Mouse (Mus musculus) lung, embryonic 15.5 days (tissue): Measurements from ENCODE around the gene A530016L24Rik. TPM values are rescaled to one million over a fixed set of nuclear protein-coding genes. Genes with fewer than 3 reads are reported as not detected.

Experiments used
- ATAC-seq: fragments of 200-750 bp; cut with Nextera tagmentation; 2 replicates; pipeline ENCODE4 v1.8.0; 2017; ENCODE audit warnings: moderate number of reproducible peaks, borderline replicate concordance; ENCODE audit not compliant: low FRiP score, low TSS enrichment; ENCODE audit errors: extremely low read depth
- H3K27ac ChIP-seq: fragments of 300-500 bp; sonication (generic); 2 replicates; pipeline ENCODE4 v1.5.1; 2015; ENCODE audit warnings: moderate library complexity, mild to moderate bottlenecking, inconsistent platforms
- H3K27me3 ChIP-seq: fragments of 300-500 bp; sonication (generic); 2 replicates; pipeline ENCODE4 v1.6.1; 2015; ENCODE audit warnings: inconsistent platforms
- H3K36me3 ChIP-seq: fragments of 300-500 bp; sonication (generic); 2 replicates; pipeline ENCODE4 v1.6.1; 2015; ENCODE audit warnings: inconsistent platforms
- H3K4me1 ChIP-seq: fragments of 300-500 bp; sonication (generic); 2 replicates; pipeline ENCODE4 v1.6.1; 2015; ENCODE audit warnings: inconsistent platforms
- H3K4me2 ChIP-seq: fragments of 300-500 bp; sonication (generic); 2 replicates; pipeline ENCODE4 v1.6.1; 2015; ENCODE audit warnings: inconsistent platforms, mild to moderate bottlenecking, moderate library complexity
- H3K4me3 ChIP-seq: fragments of 300-500 bp; sonication (generic); 2 replicates; pipeline ENCODE4 v1.5.1; 2015; ENCODE audit warnings: mild to moderate bottlenecking, inconsistent platforms
- H3K9ac ChIP-seq: fragments of 300-500 bp; sonication (generic); 2 replicates; pipeline ENCODE4 v1.6.1; 2015; ENCODE audit warnings: inconsistent platforms
- H3K9me3 ChIP-seq: fragments of 300-500 bp; sonication (generic); 2 replicates; pipeline ENCODE4 v1.6.1; 2016; ENCODE audit warnings: inconsistent platforms
- WGBS: fragments of 180-500 bp; shearing (Covaris S2); methylation state at CpG from one replicate; pipeline ENCODE4 v1.1.7; 2015; 5-methylcytosine and 5-hydroxymethylcytosine counted together
- polyA plus RNA-seq: library from polyadenylated mRNA; unstranded; fragments of >200 nt; fragmentation: Nextera tagmentation; extraction: Ambion mirVana; gene quantifications from 2 replicates; pipeline ENCODE4 v1.2.1, GENCODE M21; 2015

A530016L24Rik gene
- polyA plus RNA-seq, 1 experiment from 2014 or later = 0.24 TPM

- 88% methylated on average over 12 of the region's 12 CpGs for WGBS
Measured at GRCm38 (mm10) chr12:112540321-112540720, 51.1 kb downstream of the A530016L24Rik start.

GRCm38 (mm10) chr12:112541483-112542091, 52.3 kb downstream of the A530016L24Rik start:
- no peak overlapping the region for H3K9ac ChIP-seq
- no peak for ATAC-seq
- H3K4me1 ChIP-seq = no peaks in the 10 kb centered on the region
- no peaks in the 10 kb centered on the region for H3K9me3 ChIP-seq
- no peaks in the 10 kb centered on the region for H3K36me3 ChIP-seq
- H3K27me3 ChIP-seq = no peaks in the 10 kb centered on the region
- no peak overlapping the region for H3K4me3 ChIP-seq
- no peak overlapping the region for H3K4me2 ChIP-seq
- 80% methylated on average over 8 of the region's 8 CpGs for WGBS
- no peak overlapping the region for H3K27ac ChIP-seq

More at GRCm38 (mm10) chr12:112540321-112540720, 51.1 kb downstream of the A530016L24Rik start:
- H3K9me3 ChIP-seq = no peaks in the 10 kb centered on the region
- no peak overlapping the region for H3K27ac ChIP-seq
- no peak overlapping the region for H3K4me3 ChIP-seq
- H3K36me3 ChIP-seq = no peaks in the 10 kb centered on the region
- no peak for ATAC-seq
- no peak overlapping the region for H3K4me2 ChIP-seq
- H3K9ac ChIP-seq = no peak overlapping the region
- H3K4me1 ChIP-seq = no peaks in the 10 kb centered on the region
- H3K27me3 ChIP-seq = no peaks in the 10 kb centered on the region

- no peaks in the 10 kb centered on the region for H3K4me1 ChIP-seq
- H3K9ac ChIP-seq = no peak overlapping the region
- H3K27me3 ChIP-seq = no peaks in the 10 kb centered on the region
- ATAC-seq = no peak
- no peak overlapping the region for H3K27ac ChIP-seq
- H3K4me2 ChIP-seq = no peak overlapping the region
- H3K36me3 ChIP-seq = no peaks in the 10 kb centered on the region
- WGBS = 69% methylated on average over 13 of the region's 13 CpGs
- H3K4me3 ChIP-seq = no peak overlapping the region
- H3K9me3 ChIP-seq = no peaks in the 10 kb centered on the region
Measured at GRCm38 (mm10) chr12:112542257-112542919, 53.1 kb downstream of the A530016L24Rik start.

DNA sequence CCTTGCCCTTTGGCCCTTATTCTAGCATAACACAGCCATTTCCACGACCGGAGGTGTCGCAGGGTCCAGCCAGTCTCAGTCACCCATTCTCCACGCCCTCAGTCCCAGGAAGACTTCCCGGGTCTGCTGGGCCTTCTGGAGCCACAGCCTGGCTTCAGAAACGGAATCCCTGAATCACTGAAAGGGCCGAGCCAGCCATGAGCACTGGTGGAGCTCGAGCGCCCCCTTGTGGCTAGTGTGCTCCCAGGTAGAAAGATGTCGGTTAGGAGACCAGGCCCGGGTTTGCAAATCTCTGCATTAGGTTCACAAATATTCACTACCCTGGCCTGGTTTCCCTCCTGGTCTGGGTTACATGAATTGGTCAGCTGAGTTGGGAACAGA, 53.7 kb downstream of the A530016L24Rik start:
- Histone ChIP-seq H3K4me3 (no peak overlapping the region), H3K9me3 (no peaks in the 10 kb centered on the region), H3K27me3 (no peaks in the 10 kb centered on the region), H3K4me2 (no peak overlapping the region), H3K36me3 (no peaks in the 10 kb centered on the region), H3K9ac (no peak overlapping the region), H3K4me1 (no peaks in the 10 kb centered on the region), H3K27ac (no peak overlapping the region)
- WGBS = 9% methylated on average over 11 of the region's 11 CpGs
- peak; percentile 35; the same call in 1 of the 2 replicates for ATAC-seq

GRCm38 (mm10) chr12:112543941-112544340, 54.7 kb downstream of the A530016L24Rik start:
- Histone ChIP-seq H3K27ac (no peak overlapping the region), H3K36me3 (no peaks in the 10 kb centered on the region), H3K4me3 (no peak overlapping the region), H3K27me3 (no peaks in the 10 kb centered on the region), H3K4me1 (no peaks in the 10 kb centered on the region), H3K9ac (no peak overlapping the region), H3K4me2 (no peak overlapping the region), H3K9me3 (no peaks in the 10 kb centered on the region)
- ATAC-seq = no peak
- 62% methylated on average over 9 of the region's 9 CpGs for WGBS

DNA sequence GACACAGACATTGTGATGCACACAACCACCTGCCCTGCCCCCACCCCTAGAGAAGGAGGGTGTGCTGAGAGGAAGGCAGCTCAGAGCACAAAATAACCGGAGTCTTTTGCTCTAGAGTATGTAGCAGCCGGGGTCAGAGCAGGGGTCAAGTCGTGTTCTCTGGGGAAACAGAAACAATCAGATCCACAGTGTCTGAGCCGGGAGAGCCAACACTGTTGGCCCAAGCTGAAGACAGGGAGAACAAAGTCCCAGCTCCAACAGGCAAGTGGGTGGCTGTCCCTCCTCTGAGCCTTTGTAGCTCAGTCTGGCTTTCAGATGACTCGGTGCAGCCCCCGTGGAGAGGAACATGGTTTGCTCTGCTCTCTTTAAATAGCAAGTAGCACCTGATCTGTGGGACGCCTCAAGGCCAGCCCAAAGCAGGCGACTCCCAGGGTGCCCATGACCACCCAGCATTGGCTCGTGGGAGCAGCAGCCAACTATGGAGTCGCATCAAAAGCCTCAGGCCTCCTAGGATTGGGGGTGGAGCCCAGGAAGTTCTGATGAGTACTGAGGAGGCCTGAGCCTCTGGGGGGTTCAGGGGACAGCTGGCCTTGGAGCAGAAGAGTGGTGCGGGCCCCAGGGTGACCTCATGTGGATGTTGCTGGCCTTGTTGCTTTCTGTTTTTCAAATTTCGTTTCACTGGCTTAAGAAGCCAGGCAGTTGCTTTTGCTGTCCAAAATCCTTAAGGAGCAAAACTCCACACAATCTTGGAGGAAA, 55.9 kb downstream of the A530016L24Rik start:
- Histone ChIP-seq H3K9me3 (no peaks in the 10 kb centered on the region), H3K9ac (no peak overlapping the region), H3K4me1 (no peaks in the 10 kb centered on the region), H3K4me3 (no peak overlapping the region), H3K36me3 (no peaks in the 10 kb centered on the region), H3K27me3 (no peaks in the 10 kb centered on the region), H3K4me2 (no peak overlapping the region), H3K27ac (no peak overlapping the region)
- WGBS = 31% methylated on average over 12 of the region's 12 CpGs
- ATAC-seq = no peak

DNA sequence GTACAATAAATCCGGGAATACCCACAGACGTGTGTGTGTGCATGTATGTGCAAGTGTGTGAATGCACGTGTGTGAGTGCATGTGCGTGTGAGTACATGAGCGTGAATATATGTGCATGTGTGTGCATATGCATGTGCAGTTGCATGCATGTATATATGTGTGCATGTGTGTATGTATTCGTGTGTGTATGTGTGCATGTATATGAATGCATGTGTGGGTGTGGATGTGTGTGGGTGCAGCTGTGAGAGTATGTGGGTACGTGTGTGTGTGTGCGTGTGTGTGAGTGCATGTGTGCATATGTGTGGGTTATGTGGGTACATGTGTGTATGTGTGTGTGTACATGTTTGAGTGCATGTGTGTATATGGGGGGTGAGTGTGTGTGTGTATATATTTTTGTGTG, 56.9 kb downstream of the A530016L24Rik start:
- ATAC-seq = no peak
- H3K4me2 ChIP-seq = no peak overlapping the region
- no peak overlapping the region for H3K9ac ChIP-seq
- H3K4me3 ChIP-seq = no peak overlapping the region
- no peaks in the 10 kb centered on the region for H3K36me3 ChIP-seq
- no peaks in the 10 kb centered on the region for H3K27me3 ChIP-seq
- H3K9me3 ChIP-seq = no peaks in the 10 kb centered on the region
- 92% methylated on average over 8 of the region's 8 CpGs for WGBS
- H3K4me1 ChIP-seq = no peaks in the 10 kb centered on the region
- no peak overlapping the region for H3K27ac ChIP-seq

- 88% methylated on average over 1 of the region's 1 CpGs for WGBS
- Histone ChIP-seq H3K36me3 (no peaks in the 10 kb centered on the region), H3K9ac (no peak overlapping the region), H3K4me2 (no peak overlapping the region), H3K4me3 (no peak overlapping the region), H3K9me3 (no peaks in the 10 kb centered on the region), H3K4me1 (no peaks in the 10 kb centered on the region), H3K27me3 (no peaks in the 10 kb centered on the region), H3K27ac (no peak overlapping the region)
- no peak for ATAC-seq
Measured at GRCm38 (mm10) chr12:112549287-112549686, 60.0 kb downstream of the A530016L24Rik start.

Other genes starting within 250 kb of the A530016L24Rik start
- 0.15 and 0.45 TPM in 2 replicates for gene Tmem179, start 27.3 kb downstream of the A530016L24Rik start, polyA plus RNA-seq
- gene Inf2, start 99.3 kb downstream of the A530016L24Rik start, polyA plus RNA-seq = 3.7 and 4.3 TPM in 2 replicates
- 8.3 and 9.3 TPM in 2 replicates for gene Adssl1, start 130.6 kb downstream of the A530016L24Rik start, polyA plus RNA-seq
- gene Siva1, start 155.2 kb downstream of the A530016L24Rik start, polyA plus RNA-seq = 232 and 246 TPM in 2 replicates
- 145 and 157 TPM in 2 replicates for gene Akt1, start 185.4 kb downstream of the A530016L24Rik start, polyA plus RNA-seq
- gene Zbtb42, start 189.4 kb downstream of the A530016L24Rik start, polyA plus RNA-seq = 11.4 TPM in 2 replicates
- gene Cep170b, start 231.0 kb downstream of the A530016L24Rik start, polyA plus RNA-seq = 18.6 and 20.8 TPM in 2 replicates